Mouse (Mus musculus) ovary, adult 18-20 months (tissue): ENCODE results near the gene Tnpo1.

Experiments
- DNase-seq: peaks from one replicate; pipeline ENCODE4 v3.0.0; 2022; ENCODE audit warnings: low spot score, mixed read lengths

Gene Tnpo1

DNA sequence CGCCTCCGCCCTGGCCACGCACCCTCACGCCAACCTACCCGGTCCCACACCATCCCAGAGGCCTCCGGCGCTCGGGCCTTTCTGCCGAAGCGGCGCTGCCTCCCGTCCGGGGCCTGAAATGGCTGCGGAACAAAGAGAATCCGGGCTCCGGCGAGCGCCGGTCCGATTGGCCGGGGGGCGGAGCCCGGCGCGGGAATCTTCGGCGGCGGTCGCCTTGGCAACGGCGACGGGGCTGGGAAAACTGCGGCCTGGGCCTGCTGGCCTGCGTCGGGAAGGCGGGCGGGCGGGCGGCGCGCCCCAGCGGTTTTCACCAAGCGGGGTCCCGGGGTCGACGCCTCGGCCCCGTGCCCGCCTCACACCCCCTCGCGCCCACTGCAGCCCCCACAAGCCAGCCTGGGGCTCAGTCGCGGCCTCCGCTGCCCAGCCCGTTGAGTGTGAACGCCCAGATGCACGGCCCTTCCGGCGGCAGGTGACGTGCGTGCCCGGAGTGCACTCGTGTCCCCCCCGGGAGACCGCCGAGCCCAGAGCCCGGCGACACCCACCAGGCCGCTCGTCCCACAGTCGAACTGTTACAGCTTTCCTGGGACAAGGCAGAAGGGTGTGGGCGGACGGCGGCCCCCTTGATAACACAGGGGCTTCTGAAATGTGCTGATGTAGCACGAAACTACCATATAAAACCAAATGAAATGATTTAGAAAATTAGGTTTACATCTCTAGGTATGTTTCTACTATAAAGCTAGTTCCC lies at the start of gene Tnpo1:
TSS of gene Tnpo1 (minus strand) at position 172 of the 745 bp plus-strand sequence.
- DNase-seq: peak; percentile 86

DNA sequence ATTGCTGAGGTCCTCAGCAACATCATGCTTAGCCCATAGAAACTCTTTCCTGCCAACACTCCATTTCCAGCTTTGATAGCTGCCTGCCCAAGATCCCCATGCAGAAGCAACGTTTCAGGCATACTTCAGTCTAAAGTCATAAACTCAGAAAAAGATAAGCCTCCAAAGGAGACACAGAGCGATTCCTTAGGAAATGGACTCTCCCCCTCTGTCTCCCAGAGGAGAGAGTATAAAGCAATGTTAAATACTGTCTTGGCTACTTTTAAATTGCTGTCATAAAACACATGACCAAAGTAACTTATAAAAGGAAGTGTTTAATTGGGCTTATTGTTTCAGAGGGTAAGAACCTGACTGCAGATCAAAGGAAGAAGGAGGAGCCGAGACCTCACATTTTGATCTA lies 45.9 kb upstream of the Tnpo1 start:
- DNase-seq: no peak

DNA sequence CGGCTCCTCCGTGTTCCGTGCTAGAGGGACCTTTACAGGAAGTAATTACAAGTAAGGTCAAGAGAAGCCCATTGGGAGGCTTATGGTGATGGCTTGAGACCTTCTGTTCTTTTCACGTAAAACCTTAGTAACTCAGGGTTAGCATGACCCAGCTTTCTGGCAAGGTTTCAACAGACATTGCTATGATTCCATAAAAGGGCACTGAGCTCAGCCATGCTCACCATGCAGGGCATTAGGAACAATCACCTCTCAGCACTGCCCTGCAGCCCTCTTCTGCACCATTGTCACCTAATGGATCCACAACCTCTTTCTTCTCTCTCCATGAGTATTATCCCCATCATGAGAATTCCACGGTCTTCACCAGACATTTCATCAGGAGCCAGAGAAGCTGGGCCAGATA lies 45.5 kb upstream of the Tnpo1 start:
- DNase-seq: peak; percentile 12

DNA sequence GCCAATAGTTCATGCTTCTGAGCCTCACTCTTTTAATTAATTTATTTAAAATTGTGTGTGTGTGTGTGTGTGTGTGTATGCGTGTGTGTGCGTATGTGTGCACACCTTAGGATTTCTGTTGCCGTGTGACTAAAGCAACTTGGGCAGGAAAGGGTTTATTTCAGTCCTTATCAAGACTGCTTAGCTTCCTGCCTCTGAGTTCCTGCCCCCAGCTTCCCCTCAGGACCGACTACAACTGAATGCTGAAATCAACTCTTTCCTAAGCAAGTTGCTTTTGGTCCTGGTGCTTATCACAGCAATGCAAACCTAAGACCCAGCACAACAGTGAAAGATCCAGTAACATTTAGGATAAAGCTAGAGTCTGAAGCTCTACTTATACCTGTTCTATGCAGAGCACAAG lies 42.3 kb upstream of the Tnpo1 start:
- no peak for DNase-seq

DNA sequence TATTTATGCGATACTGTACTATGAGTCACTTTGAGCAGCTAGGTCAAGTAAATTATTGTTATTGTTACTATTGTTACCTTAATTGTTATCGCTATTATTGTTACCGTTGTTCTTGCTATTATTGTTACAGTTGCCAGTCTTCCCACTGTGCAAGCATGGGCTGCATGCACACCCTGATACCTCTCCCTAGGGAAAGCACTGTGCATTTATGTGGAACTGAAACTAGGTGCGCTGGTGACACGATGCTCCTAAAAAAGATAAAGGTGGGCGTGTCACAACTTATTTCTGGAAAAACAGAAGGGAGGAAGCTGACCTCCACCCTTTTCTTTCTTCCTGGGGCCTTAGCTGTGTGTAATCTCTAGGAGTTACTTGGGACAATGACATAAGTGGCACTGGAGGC lies 41.8 kb upstream of the Tnpo1 start:
- DNase-seq: no peak

DNA sequence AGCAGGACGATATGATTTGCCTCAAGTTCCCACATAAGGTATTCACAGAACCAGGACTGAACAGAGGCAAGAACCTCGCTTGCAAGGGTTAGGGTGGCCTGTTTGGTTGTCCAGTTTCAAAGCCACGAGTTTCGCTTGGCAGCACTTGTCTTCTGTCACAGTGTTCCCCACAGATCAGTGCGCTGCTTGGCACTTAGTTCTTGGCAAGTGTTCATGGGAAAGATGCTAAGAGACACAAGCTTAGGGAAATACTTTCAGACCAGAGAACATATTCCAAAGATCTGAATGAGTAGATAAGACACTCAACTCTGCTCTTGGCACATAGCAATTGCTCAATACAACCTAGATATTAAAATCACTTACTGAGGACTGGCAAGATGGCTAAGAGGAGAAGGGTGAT lies 40.4 kb upstream of the Tnpo1 start:
- DNase-seq: no peak

DNA sequence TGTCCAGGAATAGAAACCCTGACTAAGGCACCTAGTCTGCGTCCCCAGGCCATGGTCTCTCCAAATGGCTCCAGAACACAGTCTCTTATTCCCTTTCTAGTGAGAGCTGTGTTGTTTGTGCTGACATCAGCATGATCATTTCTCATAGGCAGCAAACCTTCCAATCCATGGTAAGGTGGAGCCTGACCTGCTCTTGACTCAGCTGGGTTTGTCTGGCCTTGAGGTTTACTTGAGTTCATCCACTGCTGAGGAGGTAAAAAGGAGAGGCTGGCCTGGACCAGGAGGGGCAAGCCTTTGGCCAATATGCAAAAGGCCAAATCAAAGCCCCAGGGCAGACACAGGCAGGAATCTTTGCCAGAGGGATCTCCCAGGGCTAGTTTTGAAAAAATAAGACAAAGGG lies 37.4 kb upstream of the Tnpo1 start:
- DNase-seq: no peak

DNA sequence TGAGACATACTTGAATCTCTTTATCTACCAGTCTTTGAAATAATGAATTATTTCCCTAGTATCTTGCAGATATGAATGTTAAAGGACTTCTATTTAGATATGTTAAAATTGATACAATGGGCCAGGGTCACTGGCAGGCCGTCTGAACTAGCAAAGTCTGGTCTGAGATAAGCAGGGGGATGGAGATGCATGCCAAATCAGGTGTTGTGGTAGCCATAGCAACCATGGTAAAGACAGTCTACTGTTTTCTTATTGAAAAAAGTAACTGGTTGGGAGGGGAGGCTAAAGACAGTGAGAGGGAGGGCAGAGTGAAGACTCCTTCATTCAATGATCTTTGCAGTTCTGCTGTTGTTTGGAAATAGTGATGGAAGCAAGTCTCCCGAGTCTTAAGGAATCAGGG lies 32.0 kb upstream of the Tnpo1 start:
- DNase-seq: no peak

DNA sequence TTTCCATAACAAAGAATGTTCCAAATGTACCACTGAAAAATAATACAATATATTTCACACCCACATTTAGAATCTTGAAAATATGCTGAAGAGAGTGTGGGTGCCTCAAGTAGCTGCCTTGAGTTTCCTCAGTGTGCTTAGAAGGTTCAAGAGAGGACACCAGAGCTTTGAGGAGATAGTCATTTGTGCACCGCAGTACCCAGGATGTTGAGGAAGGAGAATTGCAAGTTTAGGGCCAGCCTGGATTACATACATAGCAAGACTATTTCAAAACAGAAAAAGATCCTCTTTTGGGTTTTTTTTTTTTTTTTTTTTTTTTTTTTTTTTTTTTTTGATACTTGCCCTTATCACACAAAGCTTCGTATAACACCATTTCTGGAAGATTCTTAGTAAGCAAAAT lies 30.0 kb upstream of the Tnpo1 start:
- no peak for DNase-seq

DNA sequence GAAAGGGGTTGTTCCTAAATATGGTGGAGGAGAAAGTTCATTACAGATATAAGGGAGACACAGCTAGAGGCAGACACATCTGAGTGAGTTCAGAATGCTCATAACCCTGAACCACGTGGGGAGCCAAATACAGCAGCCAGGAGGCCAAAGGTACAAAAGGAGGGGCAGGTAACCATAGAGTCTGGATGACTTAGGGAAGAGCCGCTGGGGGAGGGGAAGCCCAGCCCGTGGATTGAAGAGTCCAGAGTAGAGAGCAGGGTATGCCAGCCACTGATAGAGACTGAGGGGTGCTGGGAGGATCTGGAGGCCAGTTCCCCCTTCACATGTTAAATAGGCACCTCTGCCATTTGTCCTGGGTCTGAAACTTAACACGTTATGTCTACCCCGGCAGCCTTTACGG lies 29.5 kb upstream of the Tnpo1 start:
- DNase-seq: no peak

DNA sequence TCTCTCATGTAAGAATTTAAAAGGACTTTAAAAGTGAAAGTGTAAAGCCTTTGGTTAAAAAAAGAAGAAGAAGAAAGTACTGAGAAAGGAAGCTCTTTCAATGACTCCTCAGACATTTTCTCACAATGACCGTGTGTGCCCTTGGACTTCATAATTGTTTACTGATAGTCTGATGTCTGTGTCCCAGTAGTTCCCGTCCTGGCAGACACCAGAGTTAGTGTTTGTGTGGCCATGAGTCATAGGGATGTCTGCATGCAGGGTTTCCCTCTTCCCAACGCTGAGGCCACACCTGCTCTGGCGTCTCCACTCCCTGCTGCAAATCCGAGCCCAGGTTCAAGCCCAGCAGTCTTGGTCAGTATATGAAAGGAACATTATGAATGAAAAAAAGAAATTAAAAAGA lies 29.0 kb upstream of the Tnpo1 start:
- peak; percentile 62 for DNase-seq

DNA sequence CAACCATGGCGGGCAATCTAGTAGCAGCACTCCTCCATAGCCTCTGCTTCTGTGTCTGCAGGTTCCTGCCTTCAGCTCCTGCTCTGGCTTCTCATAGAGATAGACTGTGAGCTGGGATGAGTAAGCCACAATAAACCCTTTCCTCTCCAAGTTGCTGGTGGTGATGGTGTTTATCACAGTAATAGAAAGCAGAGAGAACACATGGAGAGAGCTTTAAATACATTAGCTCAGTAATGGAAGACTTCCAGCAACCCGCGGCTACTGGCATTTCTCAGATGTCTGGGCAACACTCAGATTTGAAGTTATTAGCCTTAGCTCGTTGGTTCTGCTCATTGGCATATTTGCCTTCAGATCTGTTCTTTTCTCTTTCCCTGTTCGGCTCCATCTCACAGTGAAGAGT lies 27.6 kb upstream of the Tnpo1 start:
- DNase-seq: no peak

DNA sequence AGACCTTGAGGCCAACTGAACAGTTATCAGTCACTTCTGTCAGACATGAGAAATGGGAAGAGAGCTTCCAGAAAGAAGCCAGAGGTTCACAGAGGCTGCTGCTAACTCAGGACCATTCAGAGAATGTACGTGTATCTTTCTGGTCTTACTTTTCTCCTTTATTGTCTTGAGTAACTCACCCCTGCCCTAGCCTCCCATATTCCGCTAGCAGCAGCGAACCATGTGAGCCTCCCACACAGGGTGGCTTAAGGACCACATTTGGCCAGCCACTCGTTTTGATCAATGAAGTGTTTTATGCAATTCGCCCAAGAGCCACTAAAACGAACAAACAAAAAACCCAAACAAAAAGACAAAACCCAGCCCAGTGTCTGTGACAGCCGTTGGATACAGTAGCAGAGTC lies 25.8 kb upstream of the Tnpo1 start:
- DNase-seq: no peak

DNA sequence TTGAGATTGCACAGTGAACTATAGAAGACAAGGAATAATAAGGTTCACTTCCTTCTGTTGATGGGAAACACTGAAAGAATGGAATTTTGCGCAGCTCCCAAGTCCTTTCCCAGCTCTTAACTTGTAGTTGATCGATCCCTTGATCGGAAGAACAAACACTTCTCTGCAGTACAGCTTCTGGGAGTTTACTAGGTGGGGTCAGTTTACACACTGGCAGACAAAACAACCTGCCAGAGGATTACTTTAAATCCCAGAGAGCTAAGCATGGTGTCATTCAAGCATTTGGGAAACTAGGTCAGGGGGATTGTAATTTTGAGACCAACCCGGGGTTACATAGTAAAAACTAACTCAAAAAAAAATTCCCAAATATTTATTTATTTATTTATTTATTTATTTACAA lies 22.0 kb upstream of the Tnpo1 start:
- DNase-seq: no peak

DNA sequence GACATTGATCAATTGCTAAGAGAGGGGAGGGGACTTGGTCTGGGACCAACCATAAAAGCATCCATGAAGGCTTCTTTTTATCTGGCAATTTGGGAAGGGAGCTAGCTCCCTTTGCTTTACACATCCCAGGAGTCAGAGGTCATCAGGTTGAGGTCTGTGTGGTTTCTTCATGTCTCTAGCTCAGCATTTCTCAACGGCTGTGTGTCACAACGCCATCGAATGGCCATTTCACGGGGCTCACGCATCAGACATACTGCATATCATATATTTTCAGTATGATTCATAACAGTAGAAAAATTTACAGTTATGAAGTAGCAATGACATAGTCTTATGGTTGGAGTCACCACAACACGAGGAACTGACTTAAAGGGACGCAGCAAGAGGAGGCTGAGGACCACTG lies 20.2 kb upstream of the Tnpo1 start:
- DNase-seq: no peak

DNA sequence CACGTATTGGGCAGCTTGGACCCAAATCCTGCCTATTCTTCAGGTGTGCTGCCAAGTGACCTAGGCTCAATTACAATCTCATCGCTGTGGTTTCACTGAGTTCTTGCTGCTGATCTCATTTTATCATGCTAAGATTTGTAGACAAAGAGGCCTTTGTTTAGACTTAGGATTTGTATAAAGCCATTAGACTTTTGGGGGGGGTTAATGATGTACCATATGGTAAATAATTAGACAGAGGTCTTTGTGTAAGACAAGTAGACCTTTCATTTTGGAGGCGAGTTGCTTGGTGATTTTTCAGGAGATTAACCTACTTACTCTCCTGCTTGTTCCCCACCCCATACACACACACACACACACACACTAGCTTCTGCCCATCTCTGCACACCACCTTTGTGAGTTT lies 19.7 kb upstream of the Tnpo1 start:
- no peak for DNase-seq

DNA sequence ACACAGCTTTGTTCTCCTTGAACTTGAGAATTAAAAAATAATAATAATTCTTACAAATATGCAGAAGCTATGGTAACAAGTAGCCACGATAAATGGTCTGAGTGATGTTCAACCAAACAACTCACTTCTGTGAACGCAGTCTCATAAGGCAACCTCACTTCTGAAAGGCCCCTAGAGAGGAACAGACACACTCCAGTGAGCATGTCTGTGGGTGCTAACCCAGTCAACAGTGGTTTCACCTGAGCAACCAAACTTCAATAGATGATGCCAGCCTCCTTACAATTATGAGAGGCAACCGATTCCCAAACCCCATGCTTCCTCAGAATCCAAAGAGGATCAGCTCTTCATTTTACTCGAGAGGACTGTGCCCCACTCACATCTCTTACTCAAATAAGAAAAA lies 19.2 kb upstream of the Tnpo1 start:
- DNase-seq: no peak

DNA sequence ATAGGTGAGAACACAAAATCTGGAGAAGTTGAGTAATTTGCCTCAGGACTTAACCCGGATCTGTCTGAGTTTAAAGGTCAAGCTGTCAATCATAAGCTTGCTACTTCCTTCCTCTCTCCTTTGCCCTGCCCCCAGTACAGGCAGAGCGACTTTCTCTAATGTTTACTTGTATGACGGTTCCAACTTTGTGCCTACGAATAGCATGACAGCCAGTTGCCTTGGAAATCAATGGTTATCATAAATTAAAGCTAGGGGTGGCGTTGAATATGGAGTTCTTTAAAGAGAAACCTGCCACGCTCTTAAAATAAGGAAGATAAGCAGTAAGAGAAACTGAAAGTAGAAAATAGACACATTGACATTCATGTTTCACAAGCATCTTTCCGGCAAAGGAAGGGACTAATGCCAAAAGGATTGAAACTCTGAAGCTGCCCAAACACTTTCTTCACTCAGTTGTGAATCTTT lies 18.5 kb upstream of the Tnpo1 start:
- no peak for DNase-seq

DNA sequence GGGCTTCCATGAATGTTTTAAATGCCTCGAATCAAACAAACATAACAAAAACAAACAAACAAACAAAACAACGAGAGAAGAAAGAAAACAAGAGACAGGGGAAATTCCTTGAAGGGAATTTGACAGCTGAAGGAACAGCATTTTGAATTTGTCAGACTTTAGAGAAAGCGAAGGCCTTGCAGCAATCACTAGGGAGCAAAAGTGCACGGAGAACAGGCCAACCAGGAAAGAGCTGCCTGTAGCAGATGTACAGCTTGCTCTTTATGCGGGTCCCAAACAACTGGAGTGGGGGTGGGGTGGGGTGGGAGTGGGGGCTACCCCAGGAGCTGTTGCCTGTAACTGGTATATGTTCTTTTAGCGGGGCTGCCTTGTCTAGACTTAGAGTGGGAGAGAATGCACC lies 16.2 kb upstream of the Tnpo1 start:
- DNase-seq: no peak

DNA sequence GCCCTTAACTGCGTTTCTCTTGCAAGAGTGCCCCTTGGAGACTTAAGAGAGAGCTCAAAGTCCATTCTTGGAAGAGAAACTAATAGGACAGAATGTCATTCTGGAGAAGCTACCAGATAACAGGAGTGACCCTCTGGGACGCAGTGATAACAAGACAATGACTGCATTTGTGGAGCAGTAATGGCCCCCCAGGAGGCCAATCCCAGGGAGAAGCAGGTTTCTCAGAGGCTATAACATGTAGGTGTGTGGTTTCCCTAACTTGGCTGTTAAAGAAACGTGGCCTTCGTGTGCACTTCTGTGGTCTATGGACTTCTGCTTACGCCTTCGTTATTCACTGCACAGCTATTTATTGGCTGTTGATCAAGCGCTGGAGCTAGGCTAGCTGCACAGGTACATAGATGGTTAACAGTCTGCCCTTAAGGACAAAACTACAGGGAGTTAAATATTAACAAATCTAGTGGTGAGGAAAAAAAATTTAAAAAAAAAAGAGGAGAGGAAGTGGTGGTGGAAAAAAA lies 15.7 kb upstream of the Tnpo1 start:
- no peak for DNase-seq

DNA sequence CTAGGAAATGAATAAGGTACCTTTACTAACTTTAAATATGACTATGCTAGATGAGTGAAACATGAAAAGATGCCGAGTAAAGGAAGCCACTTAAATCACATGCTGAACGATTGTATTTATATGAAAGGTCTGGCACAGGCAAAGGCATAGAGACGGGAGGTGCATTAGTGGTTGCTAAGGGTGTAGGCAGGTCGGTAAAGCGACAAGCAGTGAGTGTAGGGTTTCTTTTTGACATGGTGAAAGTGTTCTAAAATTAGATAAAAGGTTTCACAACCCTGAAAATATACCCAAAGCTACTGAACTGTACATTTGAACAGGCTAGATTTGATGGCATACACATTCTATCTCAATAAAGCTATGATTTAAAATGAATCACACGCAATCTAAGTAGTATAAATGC lies 10.9 kb upstream of the Tnpo1 start:
- DNase-seq: no peak

DNA sequence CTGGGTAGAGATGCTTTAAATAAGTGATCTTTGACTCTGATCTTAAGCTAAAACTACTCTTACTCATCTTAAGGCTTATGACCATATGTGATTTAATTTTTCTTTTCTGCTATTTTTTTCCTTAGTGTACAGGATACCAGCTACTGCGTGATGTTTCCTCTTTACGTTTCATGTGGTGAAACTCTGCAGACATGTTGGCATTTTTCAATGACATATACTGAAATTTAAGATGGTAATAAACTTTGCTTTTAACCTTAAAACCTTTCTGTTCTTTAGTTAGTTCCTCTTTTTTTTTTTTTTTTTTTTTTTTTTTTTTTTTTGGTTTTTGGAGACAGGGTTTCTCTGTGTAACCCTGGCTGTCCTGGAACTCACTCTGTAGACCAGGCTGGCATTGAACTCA lies 2.7 kb upstream of the Tnpo1 start:
- no peak for DNase-seq

DNA sequence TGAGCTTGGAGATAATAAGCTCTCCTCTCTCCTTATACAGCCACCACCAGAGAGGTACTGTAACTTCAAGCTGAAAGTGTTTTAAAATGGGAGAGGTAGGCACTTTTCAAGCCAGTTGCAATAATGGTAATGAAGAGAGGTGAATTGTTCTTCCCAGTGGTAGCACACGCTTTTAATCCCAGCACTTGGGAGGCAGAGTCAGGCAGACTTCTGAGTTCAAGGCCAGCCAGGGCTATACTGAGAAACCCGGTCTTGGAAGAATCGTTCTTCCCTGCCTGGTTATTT lies 716 bp upstream of the Tnpo1 start:
- DNase-seq: no peak

DNA sequence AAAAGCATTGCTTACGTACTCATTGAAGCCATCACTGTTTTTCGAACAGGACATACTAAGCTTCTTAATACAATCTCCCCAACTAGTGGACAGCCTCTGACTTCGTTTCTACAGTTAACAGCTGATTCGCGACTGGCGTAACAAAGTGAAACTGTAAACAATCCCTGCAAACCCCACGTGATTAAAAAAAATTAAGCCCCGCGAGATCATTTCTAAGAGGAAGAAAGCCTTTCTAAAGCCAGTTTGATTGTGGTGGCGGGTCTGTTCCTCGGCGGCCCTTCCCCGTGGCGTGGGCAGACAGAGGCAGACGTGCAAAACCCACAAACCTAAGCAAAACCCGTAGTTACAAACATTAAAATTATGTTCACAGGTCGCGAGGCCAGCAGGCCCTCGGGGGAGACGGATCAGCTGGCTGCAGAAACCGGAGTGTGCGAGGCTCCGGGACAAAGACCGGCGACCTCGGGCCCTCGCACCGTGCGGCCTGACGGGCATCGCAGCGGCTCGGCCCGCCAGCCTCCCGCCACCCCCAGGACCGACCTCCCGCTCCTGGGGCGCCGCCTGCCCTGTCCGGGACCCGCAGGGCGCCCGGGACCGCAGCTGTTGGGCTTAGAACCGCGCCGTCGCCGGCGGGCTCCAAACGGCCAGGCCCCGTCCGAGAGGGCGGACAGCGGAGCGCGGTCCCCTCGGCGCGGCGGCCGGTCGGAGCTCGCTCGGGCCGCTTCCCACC lies 535 bp downstream of the Tnpo1 start:
- peak; percentile 29 for DNase-seq
